Mouse (Mus musculus): ENCODE data around the gene Kcnq1. TPM values are rescaled to one million over a fixed set of nuclear protein-coding genes. Genes with fewer than 3 reads are reported as not detected.

Kcnq1 gene
- total and polyA plus RNA-seq, 3 experiments = 1.9 to 17.2 (median 4.1) TPM

GRCm38 (mm10) chr7:143367366-143368266 is 261.5 kb downstream of the Kcnq1 start:
- DNase-seq = peak; percentile 51

GRCm38 (mm10) chr7:143368267-143368643 is 262.1 kb downstream of the Kcnq1 start:
- peak; percentile 27 for DNase-seq

- no peak for DNase-seq
Measured at GRCm38 (mm10) chr7:143371336-143371735, 265.2 kb downstream of the Kcnq1 start.

GRCm38 (mm10) chr7:143373265-143373664 is 267.1 kb downstream of the Kcnq1 start:
- no peak for DNase-seq

GRCm38 (mm10) chr7:143375945-143376344 is 269.8 kb downstream of the Kcnq1 start:
- DNase-seq = no peak

GRCm38 (mm10) chr7:143380466-143381073 is 274.4 kb downstream of the Kcnq1 start:
- no peak for DNase-seq

- no peak for DNase-seq
Measured at GRCm38 (mm10) chr7:143386632-143387031, 280.5 kb downstream of the Kcnq1 start.

GRCm38 (mm10) chr7:143388783-143389695 is 282.9 kb downstream of the Kcnq1 start:
- DNase-seq = peak; percentile 90

GRCm38 (mm10) chr7:143389860-143390259 is 283.7 kb downstream of the Kcnq1 start:
- no peak for DNase-seq

GRCm38 (mm10) chr7:143390277-143390948 is 284.3 kb downstream of the Kcnq1 start:
- no peak for DNase-seq

GRCm38 (mm10) chr7:143395113-143395563 is 289.0 kb downstream of the Kcnq1 start:
- no peak for DNase-seq

- DNase-seq = no peak
Measured at GRCm38 (mm10) chr7:143399756-143400155, 293.6 kb downstream of the Kcnq1 start.

GRCm38 (mm10) chr7:143400599-143400998 is 294.4 kb downstream of the Kcnq1 start:
- DNase-seq = no peak

GRCm38 (mm10) chr7:143401429-143402016 is 295.4 kb downstream of the Kcnq1 start:
- no peak for DNase-seq

GRCm38 (mm10) chr7:143404296-143404695 is 298.1 kb downstream of the Kcnq1 start:
- DNase-seq = no peak

GRCm38 (mm10) chr7:143407931-143408501 is 301.9 kb downstream of the Kcnq1 start:
- DNase-seq = peak; percentile 47

- DNase-seq = peak; percentile 46
Measured at GRCm38 (mm10) chr7:143408615-143409021, 302.5 kb downstream of the Kcnq1 start.

GRCm38 (mm10) chr7:143412606-143413005 is 306.4 kb downstream of the Kcnq1 start:
- no peak for DNase-seq

- no peak for DNase-seq
Measured at GRCm38 (mm10) chr7:143415070-143415469, 308.9 kb downstream of the Kcnq1 start.

GRCm38 (mm10) chr7:143416406-143416805 is 310.2 kb downstream of the Kcnq1 start:
- no peak for DNase-seq

- DNase-seq = no peak
Measured at GRCm38 (mm10) chr7:143417875-143418274, 311.7 kb downstream of the Kcnq1 start.
